Mouse (Mus musculus) liver (tissue): ENCODE data around the gene Gtf3c1.

ENCODE experiments used
- DNase-seq: peaks from one replicate; pipeline ENCODE4 v3.0.0-alpha.2; 2020; ENCODE audit warnings: mixed read lengths

Gtf3c1 gene

DNA sequence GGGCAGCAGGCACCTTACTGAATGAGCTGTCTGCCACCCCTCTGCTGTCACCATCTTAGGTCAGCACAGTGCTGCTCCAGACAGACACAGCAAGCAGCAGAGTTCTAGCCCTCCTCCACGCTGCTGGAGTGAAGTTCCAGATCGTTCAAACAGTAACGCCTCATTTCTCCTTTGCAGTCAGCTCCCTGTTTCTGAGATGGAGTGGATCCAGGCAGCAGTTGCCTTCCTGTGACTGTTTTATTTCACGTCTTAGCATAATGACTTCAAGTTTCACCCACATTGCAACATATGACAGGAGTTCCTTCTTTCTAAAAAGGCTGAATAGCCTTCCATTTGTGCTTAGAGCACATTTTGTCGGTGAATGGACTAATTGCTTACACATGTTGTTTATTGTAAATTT, 94.0 kb downstream of the Gtf3c1 start:
- no peak for DNase-seq

DNA sequence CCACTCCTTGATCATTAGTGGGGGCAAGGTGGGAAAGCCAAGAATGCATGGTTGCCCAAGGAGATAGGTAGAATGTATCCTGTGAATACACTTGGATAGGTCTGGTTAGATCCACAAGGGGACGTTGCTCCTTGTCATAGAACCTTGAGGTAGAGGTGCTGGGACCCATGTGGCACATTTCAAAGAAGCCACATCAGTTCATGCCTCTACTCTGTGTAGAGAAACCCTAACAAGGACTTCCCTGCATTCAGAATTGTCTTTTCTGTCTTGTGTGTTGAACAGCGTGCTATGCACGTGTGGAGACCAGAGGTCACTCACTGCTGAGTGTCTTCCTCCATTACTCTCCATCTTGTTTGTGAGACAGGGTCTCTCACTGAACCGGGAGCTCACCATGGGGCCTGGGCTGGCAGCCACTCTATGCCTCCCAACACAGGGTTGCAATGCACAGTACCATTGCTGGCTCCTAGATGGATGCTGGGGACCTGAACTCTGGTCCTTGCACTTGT, 99.3 kb downstream of the Gtf3c1 start:
- DNase-seq: no peak

DNA sequence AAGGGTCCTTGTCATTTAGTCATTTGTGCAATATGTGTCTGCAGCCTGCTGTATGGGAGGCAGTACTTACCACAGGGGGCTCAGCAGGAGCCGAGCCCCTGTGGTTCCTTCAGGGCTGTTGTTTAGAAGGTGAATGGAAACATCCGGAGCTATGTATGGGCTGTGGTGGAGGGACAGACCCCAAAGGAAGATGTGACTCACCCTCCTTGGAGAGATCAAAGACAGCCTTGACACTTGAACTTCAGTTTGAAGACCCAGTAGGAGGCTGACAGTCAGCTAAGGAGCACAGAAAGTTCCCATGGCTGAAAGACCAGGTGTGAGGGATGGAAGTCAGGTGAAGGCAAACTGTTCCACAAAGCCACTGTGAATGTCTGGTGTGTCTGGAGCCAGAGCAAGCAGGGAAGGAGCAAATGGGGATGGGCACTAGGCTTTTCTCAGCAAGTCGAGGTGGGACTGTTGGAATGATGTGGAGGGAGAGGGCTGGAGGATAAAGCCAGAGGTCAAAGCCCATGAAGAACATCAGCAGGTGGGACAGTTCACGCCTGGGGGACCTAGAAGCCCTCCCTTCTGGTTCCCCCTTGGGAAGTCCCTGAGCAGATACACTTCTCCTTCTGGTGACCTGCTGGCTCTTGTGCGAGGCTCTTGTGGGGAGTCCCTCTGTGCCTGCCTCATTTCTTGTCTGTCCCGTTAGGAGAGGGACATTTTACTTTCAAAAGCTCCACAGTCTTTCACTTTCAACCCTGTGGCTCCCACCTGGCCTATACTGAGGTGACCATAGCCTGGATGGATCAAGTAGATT, 100.0 kb downstream of the Gtf3c1 start:
- DNase-seq: no peak

DNA sequence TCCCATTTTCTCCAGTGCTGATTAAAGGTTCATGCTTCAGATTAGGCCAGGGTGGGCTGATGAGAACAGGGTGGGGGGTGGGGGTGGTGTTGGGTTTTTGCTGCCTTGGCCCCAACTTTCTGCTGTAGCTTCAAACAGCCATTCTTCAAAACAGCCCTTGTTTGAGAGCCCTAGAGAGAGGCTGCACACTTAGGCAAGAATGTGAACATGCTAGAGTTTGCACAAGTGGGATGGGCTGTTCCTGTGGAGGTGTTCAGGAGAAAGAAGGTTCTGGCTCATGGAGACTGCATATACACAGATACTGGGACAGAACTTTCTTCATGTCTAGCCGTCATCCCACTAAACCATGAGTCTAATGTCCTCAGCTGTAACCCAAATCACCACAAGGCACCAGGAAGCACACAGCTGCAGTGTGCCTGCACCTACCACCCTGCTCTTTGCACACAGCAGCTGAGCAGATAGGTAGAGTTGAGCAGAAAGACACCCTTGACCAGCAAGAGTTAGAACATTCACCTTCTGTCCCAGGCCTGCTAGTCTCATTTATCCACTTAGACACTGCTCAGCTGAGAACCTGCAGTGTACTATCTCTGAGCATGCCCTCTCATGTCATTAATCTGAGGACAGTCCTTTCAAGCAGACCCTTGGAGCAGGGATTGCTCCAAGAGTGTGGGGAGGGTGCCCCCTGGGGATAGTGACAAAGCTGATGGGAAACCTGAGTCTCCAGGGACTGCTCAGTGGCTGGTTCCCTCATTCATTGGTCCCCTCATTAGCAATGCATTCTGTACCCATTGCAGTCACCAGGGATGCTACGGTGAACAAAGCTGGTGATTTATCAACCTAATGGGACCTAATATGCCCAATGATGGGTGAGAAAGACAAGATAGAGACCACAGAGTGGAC, 101.1 kb downstream of the Gtf3c1 start:
- DNase-seq: no peak

DNA sequence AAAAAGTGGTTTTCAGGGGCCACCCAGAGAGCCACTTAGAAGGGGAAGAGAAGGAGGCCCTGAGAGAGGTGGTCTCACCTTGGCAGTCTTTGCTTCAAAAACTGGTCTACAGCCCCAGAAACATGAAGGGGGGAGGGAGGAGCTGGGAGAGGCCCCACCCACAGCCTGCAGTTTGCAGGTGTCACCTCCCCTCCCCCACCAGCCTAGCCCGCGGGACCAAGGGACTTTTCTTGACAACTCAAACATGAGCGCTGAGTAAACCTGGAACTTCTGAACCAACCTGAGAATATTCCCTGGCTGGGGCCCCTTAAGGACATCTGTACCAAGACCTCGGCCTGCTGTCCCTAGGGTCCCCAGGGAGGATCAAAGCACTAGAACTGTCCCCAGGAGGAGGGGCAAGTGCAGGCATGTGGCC, 101.8 kb downstream of the Gtf3c1 start:
- DNase-seq: no peak

DNA sequence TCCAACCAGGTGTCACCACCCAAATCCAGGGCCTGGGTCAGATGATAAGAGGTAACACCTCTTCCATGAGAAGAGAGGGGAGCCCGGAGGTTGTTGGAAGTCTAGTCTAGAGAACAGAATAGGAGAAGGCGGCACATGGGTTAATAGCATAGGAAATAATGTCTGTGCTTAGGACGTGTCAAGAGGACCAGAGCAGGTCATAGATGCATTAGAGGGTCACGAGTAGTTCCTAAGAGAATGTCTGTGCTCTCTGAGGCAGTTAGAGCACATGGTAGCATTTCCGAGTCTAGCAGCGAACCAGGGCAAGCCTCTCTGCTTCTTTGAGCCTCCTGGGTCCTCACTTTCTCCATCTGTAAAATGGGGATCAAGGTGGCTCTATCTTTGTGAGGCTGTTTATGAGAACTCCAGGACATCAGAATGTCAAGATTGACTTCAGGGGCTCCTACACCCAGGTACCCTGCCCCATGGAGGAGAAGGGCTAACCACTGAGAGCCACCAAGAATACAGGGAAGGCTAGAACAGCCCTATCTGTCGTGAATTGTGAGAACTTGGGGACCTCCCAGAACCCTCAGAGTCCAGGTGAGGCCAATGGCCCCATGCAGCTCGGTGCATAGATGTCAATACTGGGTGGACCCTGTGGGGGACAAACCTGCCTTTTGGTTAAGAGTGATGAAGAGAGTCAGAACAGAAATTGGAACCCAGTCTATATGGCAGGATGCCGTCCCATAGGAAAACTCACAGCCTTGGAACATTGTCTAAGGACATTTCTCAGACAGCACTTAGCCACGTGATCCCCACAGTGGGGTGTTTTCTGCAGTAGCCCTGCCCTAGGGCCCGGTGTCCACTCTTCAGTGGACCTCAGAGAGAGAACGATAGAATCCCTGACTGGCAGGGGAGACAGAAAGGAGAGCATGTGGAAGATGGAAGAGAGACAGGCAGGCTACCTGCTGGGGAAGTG, 102.9 kb downstream of the Gtf3c1 start:
- no peak for DNase-seq

DNA sequence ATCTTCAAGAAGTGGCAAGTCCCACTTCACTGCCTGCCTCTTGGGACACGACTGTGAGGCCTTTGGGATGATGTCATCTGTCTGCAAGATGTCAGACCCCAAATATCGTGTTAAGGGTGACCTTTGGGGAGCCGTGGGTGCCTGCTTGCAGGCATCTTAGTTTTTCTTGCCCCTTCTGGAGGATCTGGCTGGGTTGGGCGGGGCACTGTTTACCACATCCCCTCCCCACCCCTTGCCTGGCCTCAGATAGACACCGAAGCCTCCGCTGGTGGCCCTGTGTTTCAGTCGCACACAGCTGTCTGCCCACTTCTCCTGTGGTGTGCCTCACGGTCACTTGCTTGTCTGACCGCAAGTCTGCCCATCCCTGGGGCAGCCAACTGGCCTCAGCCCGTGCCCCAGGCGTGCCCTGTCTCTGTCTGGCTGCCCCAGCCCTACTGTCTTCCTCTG, 104.4 kb downstream of the Gtf3c1 start, which contains the start of gene Il21r:
Gene Il21r (plus strand): TSS at position 245 of the 447 bp plus-strand sequence.
- DNase-seq: peak; percentile 35

DNA sequence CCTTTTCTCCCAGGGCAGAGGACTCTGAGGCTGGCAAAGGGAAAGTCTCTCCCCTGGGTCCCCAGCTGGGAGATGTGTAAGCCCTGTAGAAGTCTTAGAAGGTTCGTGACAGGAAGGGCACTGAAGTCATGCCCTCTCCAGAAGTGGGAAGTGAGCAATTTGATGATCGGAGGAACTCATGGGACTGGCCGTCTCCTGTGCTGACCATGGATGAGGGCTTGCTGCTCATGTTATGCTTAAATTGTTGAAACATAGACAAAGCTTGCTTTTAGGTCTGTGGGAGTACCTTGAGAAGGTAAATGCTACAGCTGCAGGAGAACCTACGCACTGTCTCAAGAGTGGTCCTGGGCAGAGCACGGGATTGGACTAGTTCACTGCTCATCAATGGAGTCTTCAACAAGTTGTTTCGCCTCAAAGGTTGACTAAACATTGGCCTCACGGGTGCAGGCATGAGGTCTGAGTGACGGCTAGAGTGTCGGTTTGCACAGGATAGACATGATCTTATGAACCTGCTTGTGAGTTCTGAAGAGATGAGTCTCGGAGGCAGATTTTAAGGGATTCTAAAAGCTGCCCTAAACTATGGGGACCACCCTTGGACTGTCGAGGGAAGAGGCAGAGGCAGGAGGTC, 105.6 kb downstream of the Gtf3c1 start:
- DNase-seq: no peak

DNA sequence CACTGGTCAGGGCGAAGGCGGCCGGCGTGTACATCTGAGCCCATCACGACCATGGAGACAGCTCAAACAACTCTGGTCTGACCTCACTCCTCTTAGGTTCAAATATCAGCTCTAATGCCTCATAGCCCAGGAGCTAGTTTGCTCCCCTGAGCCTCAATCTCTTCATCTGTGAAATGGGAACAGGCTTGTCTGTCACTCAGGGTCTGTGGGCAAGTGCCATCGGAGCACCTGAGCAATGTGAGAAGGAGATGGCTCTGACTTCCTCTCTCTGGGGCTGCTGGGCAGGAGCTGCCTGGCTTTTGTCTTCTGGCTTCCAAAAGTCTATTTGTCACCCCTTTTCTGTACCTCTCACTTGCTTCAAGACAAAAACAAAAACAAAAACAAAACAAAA, 106.3 kb downstream of the Gtf3c1 start:
- DNase-seq: no peak

DNA sequence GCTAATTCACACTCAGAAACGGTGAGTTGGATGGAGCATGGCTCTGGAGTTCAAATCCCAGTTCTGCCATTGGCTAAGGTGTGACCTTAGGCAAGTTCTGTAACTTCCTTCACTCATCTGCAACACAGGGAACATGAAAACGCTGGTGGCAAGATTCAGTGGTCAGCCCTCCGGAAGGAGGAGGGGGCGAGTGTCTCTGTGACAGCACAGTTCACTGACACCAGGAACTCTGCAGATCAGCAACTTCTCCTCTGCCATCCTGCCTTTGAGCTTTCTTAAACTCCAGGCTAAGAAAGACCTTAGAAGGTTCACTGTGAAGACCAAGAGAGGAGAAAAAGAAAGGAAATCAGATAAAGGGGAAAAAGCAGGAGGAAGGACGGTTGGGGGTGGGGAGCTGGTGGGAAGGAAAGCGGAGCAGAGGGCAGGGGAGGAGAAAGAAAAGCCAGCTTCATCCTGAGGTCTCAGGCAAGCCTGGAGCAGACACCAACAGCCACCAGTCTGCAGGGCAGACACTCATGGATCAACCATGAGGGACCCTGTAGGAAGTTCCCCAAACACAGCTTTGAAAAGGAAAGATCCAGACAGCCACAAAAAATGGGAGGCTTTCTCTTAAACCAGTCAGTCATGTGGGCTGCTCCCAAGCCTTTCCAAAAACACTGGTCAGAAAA, 106.8 kb downstream of the Gtf3c1 start:
- peak; percentile 28 for DNase-seq

DNA sequence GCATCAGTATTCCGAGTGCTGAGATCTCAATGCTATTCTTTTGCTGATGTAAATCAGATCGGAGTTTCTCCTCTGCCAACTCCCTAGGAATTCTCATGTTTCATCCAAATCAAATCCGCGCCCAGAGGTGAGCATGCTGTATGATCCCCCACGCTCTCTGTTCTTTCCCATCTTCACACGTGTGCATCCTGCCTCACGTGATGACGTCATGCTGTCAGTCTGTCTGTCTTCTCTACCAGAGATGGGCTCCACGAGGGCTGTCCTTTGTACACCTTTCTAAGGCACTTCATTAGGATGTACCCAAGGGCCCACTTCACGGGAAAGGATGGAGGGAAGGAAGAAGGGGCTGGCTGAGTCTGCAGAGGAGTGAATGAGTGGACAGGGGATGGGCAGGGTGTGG, 107.4 kb downstream of the Gtf3c1 start:
- no peak for DNase-seq

DNA sequence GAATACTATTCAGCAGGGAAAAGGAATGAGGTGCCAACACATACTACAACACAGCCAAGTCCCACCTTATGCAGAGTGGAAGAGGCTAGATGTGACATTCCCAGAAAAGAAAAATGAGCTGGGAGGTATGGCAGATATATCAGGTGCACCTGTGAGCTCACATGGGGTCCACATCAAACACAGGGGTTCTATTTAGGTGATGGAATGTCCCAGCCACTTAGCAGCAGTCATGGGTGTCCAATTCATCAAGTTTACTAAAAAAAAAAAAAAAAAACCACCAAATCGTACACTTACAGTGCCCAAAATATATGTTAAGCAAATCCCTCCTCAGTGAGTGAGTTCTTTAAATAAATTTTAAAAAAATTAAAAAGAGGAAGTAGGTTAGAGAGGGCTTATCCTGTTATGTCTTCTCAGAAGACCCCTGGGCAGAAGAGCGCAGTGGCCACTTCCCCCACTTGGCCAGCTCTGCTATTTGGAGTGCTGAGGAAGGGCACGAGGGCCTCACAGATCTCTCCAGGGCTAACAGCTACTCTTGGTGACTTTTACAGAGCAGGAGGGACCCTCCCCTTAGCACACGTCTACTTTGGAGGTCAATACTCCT, 108.1 kb downstream of the Gtf3c1 start:
- no peak for DNase-seq

DNA sequence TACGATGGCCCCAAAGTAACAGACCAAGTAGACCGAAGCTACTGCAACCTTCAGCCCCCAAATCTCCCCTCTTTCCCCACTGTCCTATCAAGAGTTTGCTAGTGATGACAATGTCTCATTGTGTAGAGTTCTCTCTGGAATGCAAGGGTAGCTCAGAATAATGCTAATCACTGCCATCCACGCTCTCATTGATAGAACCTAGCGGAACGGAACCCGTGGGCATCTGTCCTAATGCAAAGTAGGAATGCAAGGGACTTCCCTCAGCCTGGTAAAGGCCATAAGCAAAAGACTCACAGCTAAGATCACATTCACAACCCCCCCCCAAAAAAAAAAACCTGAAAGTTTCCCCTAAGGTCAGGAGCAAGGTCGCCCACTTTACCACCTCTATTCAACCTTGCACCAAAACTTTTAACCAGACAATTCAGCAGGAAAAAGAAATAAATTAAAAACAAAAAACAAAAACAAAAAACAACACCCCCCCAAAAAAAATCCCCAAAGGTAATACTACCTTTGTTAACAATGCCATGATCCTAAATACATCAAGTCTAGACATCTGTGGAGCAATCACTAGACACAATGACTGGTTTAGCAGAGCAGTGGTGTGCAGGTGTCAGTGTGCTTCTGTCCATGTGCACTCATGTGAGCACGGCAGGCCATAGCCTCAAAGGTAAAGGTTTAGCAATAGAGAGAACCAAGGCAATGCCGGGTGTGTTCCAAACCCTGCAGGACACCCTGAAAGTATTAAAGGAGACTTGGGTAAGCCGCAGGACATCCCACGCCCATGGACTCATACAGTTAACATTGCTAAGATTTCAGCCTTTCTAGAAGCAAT, 109.8 kb downstream of the Gtf3c1 start:
- DNase-seq: no peak

DNA sequence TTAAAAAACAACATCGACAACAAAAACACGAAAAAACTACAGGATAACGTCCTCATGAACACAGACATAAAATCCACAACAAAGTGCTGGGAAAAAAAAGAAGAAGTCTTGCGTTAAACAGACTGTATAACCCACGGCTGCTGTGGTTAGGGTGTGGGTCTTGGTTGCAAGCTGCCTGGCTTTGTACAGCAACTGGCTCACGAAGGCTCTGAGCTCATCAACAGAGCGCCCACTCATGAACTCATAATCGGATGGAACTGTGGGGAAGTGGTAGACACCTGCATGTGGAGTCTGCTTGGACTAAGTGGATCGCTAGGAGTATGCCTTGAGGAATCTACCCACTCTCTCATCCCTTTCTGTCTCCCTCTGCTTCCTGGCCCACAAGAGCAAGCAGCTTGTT, 110.5 kb downstream of the Gtf3c1 start:
- DNase-seq: no peak

DNA sequence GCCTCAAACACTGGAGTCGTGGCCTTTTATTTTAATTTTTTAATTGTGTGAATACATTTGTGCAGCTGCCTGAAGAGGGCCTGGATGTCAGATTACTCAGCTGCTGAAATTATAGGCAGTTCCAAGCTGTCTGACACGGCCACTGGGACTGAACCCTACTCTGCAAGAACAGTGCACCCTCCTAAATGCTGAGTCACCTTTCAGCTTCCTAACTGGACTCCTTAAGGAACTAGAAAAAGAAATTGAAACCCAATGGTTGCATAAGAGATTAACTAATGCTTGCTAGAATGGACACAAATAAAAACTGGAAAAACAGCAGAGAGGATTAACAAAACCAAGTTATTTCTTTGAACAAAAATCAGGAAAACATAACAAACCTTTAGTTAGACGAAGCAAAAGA, 111.2 kb downstream of the Gtf3c1 start:
- DNase-seq: no peak

DNA sequence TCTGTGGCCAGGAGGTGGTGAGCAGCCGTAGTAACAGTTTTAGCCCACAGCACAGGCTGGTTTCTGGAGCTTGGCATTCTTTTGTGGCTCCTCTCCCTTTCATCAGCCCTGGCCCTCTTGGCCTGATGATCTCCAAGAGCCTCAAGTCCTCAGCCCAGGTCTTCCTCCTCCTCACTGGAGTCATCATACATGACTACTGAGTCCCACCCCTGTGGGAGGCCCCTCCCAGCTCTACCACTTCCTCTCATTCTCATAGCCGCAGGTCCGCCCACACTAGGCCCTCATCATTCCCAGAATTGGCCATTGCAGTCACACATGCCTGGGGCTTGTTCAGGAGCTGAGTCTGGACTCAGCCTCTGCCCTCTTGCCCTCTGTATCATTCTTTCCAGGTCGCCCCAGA, 113.7 kb downstream of the Gtf3c1 start:
- DNase-seq: peak; percentile 38
